Mouse (Mus musculus) kidney, adult 2 months (tissue): ENCODE results near the gene Mlx. TPM values are rescaled to one million over a fixed set of nuclear protein-coding genes. Genes with fewer than 3 reads are reported as not detected.

Source experiments
- DNase-seq: peaks from one replicate; pipeline ENCODE4 v3.0.0; 2021
- H3K27ac ChIP-seq: fragments of 200-500 bp; 2 replicates; pipeline ENCODE4 v1.5.1; 2012; ENCODE audit warnings: low read depth, low read length, control low read depth, inconsistent platforms; ENCODE audit not compliant: insufficient read depth
- H3K27me3 ChIP-seq: fragments of 200-500 bp; replicated peaks from 2 replicates; pipeline ENCODE4 v1.6.1; 2012; ENCODE audit warnings: mild to moderate bottlenecking, moderate library complexity, low read length, inconsistent platforms; ENCODE audit not compliant: control insufficient read depth, insufficient read depth
- H3K36me3 ChIP-seq: fragments of 200-500 bp; 2 replicates; pipeline ENCODE4 v1.6.1; 2012; ENCODE audit warnings: mild to moderate bottlenecking, moderate library complexity, low read length, inconsistent platforms; ENCODE audit not compliant: control insufficient read depth, insufficient read depth
- H3K4me1 ChIP-seq: fragments of 200-500 bp; 2 replicates; pipeline ENCODE4 v1.6.1; 2011; ENCODE audit warnings: low read length; ENCODE audit not compliant: control insufficient read depth, insufficient read depth
- H3K4me3 ChIP-seq: fragments of 200-500 bp; 2 replicates; pipeline ENCODE4 v1.5.1; 2011; ENCODE audit warnings: mild to moderate bottlenecking, low read depth, low read length, control low read depth; ENCODE audit not compliant: insufficient read depth
- CTCF ChIP-seq: fragments of 200-500 bp; conservative IDR thresholded peaks from 2 replicates; pipeline ENCODE4 v1.5.1; 2011; ENCODE audit warnings: low read depth, mild to moderate bottlenecking, control low read depth, low read length, moderate library complexity, mixed read lengths; ENCODE audit not compliant: insufficient read depth, insufficient read length
- POLR2A ChIP-seq: fragments of 200-500 bp; IDR thresholded peaks from one replicate; pipeline ENCODE4 v1.6.1; 2011; ENCODE audit warnings: low read depth, low read length, control low read depth
- WGBS: fragments of 180-500 bp; shearing (Covaris S2); methylation state at CpG from one replicate; pipeline ENCODE4 v1.1.7; 2018; 5-methylcytosine and 5-hydroxymethylcytosine counted together
- polyA plus RNA-seq: library from polyadenylated mRNA; depleted of rRNA; stranded (reverse); fragments of >200 nt; gene quantifications from 2 replicates; pipeline ENCODE4 v1.2.3, GENCODE M21; 2012

The Mlx gene
- polyA plus RNA-seq, 1 experiment = 56.9 TPM

DNA sequence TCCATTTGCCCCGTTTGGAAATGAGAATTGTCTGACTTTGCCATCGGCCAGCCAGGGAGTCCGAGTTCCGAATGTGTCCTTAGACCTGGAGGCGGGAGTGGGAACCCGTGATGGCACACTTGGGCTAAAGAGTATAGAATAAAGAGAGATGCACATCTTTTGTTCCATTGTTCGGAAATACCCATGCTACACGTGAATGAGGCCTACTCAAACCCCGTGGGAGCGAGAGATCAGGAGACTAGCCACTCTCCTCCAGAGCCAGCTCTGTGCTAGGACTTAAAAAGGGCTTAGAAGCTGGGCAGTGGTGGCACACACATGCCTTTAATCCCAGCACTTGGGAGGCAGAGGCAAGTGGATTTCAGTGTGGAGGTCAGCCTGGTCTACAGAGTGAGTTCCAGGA, 27.6 kb upstream of the Mlx start:
- H3K36me3 ChIP-seq = no peaks in the 10 kb centered on the region
- H3K4me1 ChIP-seq = peaks cover 6% of the 10 kb centered on the region; the same call in 1 of the 2 replicates
- DNase-seq = no peak
- 83% methylated on average over 10 of the region's 10 CpGs for WGBS
- no peak overlapping the region for H3K4me3 ChIP-seq
- TF ChIP-seq POLR2A (no peak), CTCF (no peak)
- peak overlapping the region; percentile 83; the same call in 1 of the 2 replicates for H3K27ac ChIP-seq
- H3K27me3 ChIP-seq = no peaks in the 10 kb centered on the region

DNA sequence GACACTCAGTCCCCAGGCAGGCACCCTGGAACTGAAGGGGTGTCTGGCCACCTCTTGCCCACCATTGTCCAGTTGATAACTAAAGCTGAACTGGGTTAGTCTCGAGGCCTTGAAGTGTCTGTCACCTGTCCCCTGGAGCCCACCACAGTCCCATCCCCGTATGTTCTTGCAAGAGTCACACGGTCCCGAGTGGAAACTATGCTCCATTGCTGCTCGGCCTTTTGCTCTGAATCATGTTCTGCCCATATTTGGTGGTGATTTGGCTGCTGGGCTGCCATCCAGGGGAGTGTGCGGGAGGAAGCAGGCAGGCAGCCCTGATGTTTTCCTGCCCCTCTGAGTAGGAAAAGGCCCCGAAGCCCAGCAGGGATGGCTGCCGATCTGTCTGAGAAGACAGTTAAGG, 27.0 kb upstream of the Mlx start:
- Histone ChIP-seq H3K27ac (peak overlapping the region; percentile 86), H3K27me3 (no peaks in the 10 kb centered on the region), H3K36me3 (no peaks in the 10 kb centered on the region), H3K4me3 (no peak overlapping the region), H3K4me1 (peaks cover 6% of the 10 kb centered on the region; the same call in 1 of the 2 replicates)
- DNase-seq = peak; percentile 76
- TF ChIP-seq POLR2A (no peak), CTCF (no peak)
- WGBS = 36% methylated on average over 8 of the region's 8 CpGs

DNA sequence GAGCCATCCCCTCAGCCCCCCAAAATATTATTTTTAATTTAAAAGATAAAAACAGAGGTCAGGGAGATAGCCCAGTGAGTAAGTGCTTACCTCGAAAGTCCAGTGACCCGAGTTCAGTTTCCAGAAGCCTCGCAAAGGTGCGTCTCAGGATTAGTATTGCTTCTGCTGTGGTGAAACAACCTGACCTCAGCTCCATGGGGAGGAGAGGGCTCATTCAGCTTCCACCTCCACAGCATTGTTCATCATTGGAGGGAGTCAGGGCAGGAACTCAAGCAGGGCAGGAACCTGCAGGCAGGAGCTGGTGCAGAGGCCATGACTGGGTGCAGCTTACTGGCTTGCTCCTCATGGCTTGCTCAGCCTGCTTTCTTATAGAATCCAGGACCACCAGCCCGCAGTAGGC, 26.0 kb upstream of the Mlx start:
- TF ChIP-seq CTCF = no peak
- TF ChIP-seq POLR2A = no peak
- DNase-seq = no peak
- no peak overlapping the region for H3K4me3 ChIP-seq
- H3K27ac ChIP-seq = no peak overlapping the region
- H3K36me3 ChIP-seq = no peaks in the 10 kb centered on the region
- peaks cover 6% of the 10 kb centered on the region; the same call in 1 of the 2 replicates for H3K4me1 ChIP-seq
- 93% methylated on average over 5 of the region's 5 CpGs for WGBS
- no peaks in the 10 kb centered on the region for H3K27me3 ChIP-seq

DNA sequence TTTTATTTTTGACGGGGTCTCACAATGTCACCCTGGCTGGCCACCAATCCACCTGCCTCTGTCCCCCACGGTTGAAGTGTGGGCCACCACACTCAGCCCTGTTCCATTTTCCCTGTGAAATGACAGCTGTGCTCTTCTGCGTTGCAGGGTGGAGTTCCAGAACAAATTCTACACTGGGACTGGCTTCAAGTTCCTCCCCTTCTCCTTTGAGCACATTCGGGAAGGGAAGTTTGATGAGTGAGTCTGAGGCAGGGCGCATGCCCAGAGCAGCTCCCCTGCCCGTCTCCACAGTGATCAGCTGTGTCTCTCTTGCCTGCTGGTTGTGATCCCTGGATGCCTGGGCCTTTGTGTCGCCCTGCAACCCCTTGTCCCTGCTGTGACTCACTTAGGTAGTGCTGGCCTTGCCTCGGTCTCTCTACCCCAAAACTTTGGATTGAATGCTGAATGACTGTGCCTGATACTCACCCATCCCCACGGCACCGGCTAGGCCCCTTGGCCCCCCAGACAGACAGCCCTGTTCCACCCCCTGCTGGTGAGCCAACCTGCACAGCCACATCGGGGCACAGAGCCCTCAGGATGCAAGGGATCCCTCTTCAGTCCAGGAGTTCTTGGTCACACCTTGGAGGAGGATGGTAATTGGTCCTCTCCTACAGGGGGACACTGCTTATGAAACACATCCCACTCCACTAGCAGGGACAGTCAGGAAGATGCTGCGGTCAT, 24.8 kb upstream of the Mlx start:
- TF ChIP-seq CTCF = no peak
- TF ChIP-seq POLR2A = no peak
- Histone ChIP-seq H3K27ac (0 out of 2 replicates have a peak overlapping the region, but pooled peaks have one; percentile 9), H3K27me3 (no peaks in the 10 kb centered on the region), H3K4me3 (no peak overlapping the region), H3K4me1 (peaks cover 9% of the 10 kb centered on the region), H3K36me3 (no peaks in the 10 kb centered on the region)
- DNase-seq = peak; percentile 50
- 75% methylated on average over 12 of the region's 12 CpGs for WGBS

DNA sequence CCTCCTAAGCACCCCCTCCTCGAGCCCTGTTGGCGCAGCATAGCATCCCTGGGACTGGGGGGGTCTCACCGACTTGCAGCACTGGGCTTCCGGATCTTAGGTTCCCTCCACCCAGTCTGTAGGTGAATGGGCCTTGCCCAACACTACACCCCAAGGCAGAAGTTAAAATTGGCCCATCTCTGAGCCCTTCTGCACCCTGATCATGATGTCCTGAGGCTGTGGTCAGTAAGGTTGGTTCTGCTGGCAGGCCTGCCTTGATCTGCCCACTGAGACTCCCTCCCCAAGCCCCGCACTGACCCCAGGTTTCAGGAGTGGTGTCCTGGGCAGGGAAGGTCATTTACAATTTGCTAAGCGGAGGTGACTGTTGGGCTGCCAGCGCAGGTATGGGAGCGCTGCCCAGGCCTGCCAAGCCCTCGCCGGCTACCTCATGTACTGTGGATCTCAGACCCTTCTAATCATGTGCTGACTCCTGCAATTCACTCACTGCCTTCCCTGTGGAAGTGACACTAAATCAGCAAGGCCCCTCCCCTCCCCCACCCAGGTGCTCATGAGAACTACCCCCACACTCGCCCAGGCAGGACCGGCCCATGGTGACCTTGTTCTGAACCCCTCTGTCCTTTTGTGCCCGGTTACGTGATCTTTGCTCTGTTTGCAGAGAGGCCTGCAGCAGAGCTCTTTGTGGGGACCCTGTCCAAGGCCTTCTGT, 24.0 kb upstream of the Mlx start:
- no peaks in the 10 kb centered on the region for H3K27me3 ChIP-seq
- no peaks in the 10 kb centered on the region for H3K36me3 ChIP-seq
- no peak for TF ChIP-seq POLR2A
- TF ChIP-seq CTCF = no peak
- H3K27ac ChIP-seq = peak overlapping the region; percentile 79
- peaks cover 10% of the 10 kb centered on the region for H3K4me1 ChIP-seq
- WGBS = 58% methylated on average over 14 of the region's 14 CpGs
- DNase-seq = no peak
- no peak overlapping the region for H3K4me3 ChIP-seq

DNA sequence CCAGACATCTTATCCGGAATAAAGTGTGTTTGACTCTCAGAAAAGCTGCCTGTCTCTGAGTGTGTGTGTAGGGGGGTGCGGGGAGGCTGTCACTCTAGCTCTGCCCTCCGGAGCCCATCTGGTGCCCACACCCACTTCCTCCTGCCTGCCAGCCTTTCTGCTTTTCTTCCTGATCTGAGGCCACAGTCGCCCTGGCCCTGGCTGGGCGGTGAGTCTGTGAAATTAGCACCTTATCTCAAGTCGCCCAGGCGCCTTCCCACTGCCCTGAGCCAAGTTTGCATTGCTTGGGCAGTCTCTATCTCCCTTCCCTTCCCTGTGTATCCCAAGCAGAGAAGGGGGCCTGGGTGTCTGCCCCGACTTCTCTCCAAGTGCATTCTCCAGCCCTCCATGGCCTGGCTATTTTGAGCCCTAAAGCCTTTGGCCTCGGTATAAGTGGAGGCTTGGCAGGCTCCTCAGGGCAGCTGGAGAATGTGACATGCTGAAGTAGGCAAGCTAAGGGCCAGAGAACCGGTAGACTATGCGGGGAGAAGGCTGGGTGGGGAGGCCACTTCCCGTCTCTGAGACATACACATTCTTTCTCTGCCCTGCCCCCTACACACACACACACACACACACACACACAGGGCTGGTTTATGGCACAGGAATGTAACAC, 23.3 kb upstream of the Mlx start:
- WGBS = 25% methylated on average over 12 of the region's 12 CpGs
- no peak for TF ChIP-seq CTCF
- TF ChIP-seq POLR2A = no peak
- peak overlapping the region; percentile 79 for H3K27ac ChIP-seq
- H3K4me3 ChIP-seq = no peak overlapping the region
- peak; percentile 43 for DNase-seq
- H3K36me3 ChIP-seq = no peaks in the 10 kb centered on the region
- peaks cover 10% of the 10 kb centered on the region for H3K4me1 ChIP-seq
- H3K27me3 ChIP-seq = no peaks in the 10 kb centered on the region

DNA sequence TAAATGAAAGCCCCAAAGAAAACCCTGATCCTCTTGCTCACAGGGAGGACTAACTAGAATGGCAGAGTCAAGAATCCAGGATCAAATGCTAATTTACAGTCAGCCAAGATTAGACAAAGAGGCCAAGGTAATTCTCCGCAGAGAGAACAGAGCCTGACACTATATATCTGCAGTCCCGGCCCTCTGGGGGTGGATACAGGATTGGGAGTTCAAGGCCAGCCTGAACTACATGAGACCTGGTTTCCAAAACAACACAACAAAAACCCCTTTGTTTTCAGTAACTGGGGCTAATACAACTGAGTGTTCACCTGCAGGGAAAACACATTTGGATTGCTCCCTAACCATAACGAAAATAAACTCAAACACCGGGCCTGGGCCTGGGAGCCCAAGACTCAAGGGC, 22.6 kb upstream of the Mlx start:
- Histone ChIP-seq H3K27me3 (no peaks in the 10 kb centered on the region), H3K36me3 (no peaks in the 10 kb centered on the region), H3K4me3 (no peak overlapping the region), H3K27ac (peak overlapping the region; percentile 79), H3K4me1 (peaks cover 10% of the 10 kb centered on the region)
- no peak for TF ChIP-seq CTCF
- no peak for TF ChIP-seq POLR2A
- WGBS = 82% methylated on average over 4 of the region's 4 CpGs
- no peak for DNase-seq
